Mouse (Mus musculus) liver, embryonic 14.5 days (tissue): ENCODE measurements around the gene Gmds.
A peak's percentile ranks its signal among the peaks of the same experiment; 100 is the strongest.

Source experiments
- CTCF ChIP-seq: IDR thresholded peaks from 2 replicates; pipeline ENCODE4 v1.5.1; 2016; ENCODE audit warnings: antibody characterized with exemption, low read depth, control low read depth
- EP300 ChIP-seq: IDR thresholded peaks from 2 replicates; pipeline ENCODE4 v1.6.1; 2016; ENCODE audit warnings: antibody characterized with exemption, low read depth

- TF ChIP-seq CTCF (no peak), EP300 (peak; percentile 83)
Observed at GRCm38 (mm10) chr13:32234019-32234418, 104.5 kb downstream of the Gmds start.
